Mouse (Mus musculus): ENCODE measurements around the gene Cd96. TPM values are rescaled to one million over a fixed set of nuclear protein-coding genes. Genes with fewer than 3 reads are reported as not detected.

Gene Cd96
- polyA plus RNA-seq, 1 experiment from 2014 or later: not detected

GRCm38 (mm10) chr16:46006261-46006660, 113.8 kb downstream of the Cd96 start:
- H3K4me2 ChIP-seq: no peak overlapping the region
- H3K9me3 ChIP-seq (replicated peaks): no peaks in the 10 kb centered on the region
- H3K4me3 ChIP-seq: no peak overlapping the region
- ATAC-seq: no peak
- 82% methylated on average over 10 of the region's 10 CpGs for WGBS
- no peaks in the 10 kb centered on the region for H3K36me3 ChIP-seq (ENCODE audit: poor library complexity, severe bottlenecking)
- no peak overlapping the region for H3K27ac ChIP-seq
- H3K27me3 ChIP-seq: no peaks in the 10 kb centered on the region
- H3K9ac ChIP-seq: no peak overlapping the region
- H3K4me1 ChIP-seq: peaks cover 45% of the 10 kb centered on the region

- Histone ChIP-seq H3K4me1 (peaks cover 46% of the 10 kb centered on the region), H3K9ac (no peak overlapping the region), H3K4me3 (no peak overlapping the region), H3K9me3 (replicated peaks) (no peaks in the 10 kb centered on the region), H3K27me3 (no peaks in the 10 kb centered on the region), H3K36me3 (ENCODE audit: poor library complexity, severe bottlenecking) (no peaks in the 10 kb centered on the region), H3K27ac (no peak overlapping the region), H3K4me2 (no peak overlapping the region)
- WGBS: 89% methylated on average over 10 of the region's 10 CpGs
- ATAC-seq: no peak
Measured at GRCm38 (mm10) chr16:46001550-46002166, 118.4 kb downstream of the Cd96 start.

DNA sequence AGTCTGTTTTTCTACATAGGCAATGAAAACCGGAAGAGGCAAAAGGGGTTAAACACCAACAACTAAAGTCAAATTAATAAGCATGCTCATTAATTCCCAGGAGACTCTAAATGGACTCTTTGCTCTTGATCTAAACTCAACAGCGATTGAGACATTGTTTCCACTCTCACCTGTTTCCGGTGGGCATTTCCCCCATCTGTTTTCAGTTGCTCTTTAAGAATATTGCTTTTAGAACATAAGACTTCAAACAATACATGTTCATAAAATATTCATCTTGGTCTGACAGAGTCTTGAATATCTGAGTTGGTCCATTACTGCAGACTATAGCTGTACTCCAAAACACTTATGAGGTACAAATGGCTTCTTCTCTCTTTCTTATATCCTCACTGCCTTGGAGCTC, 119.1 kb downstream of the Cd96 start:
- ATAC-seq: no peak
- Histone ChIP-seq H3K9me3 (replicated peaks) (no peaks in the 10 kb centered on the region), H3K9ac (no peak overlapping the region), H3K4me3 (no peak overlapping the region), H3K4me1 (peaks cover 42% of the 10 kb centered on the region), H3K4me2 (no peak overlapping the region), H3K36me3 (ENCODE audit: poor library complexity, severe bottlenecking) (no peaks in the 10 kb centered on the region), H3K27me3 (no peaks in the 10 kb centered on the region), H3K27ac (no peak overlapping the region)
- 88% methylated on average over 3 of the region's 3 CpGs for WGBS

GRCm38 (mm10) chr16:45999374-46000191, 120.5 kb downstream of the Cd96 start:
- peaks cover 42% of the 10 kb centered on the region for H3K4me1 ChIP-seq
- 29% methylated on average over 10 of the region's 10 CpGs for WGBS
- H3K4me3 ChIP-seq: no peak overlapping the region
- peak overlapping the region; percentile 69 for H3K27ac ChIP-seq
- peak overlapping the region; percentile 27 for H3K4me2 ChIP-seq
- H3K9me3 ChIP-seq (replicated peaks): no peaks in the 10 kb centered on the region
- no peak overlapping the region for H3K9ac ChIP-seq
- peak; percentile 92 for ATAC-seq
- no peaks in the 10 kb centered on the region for H3K27me3 ChIP-seq
- no peaks in the 10 kb centered on the region for H3K36me3 ChIP-seq (ENCODE audit: poor library complexity, severe bottlenecking)

- ATAC-seq: no peak
- Histone ChIP-seq H3K4me3 (no peak overlapping the region), H3K9ac (no peak overlapping the region), H3K9me3 (replicated peaks) (no peaks in the 10 kb centered on the region), H3K4me2 (no peak overlapping the region), H3K27ac (no peak overlapping the region), H3K27me3 (no peaks in the 10 kb centered on the region), H3K4me1 (peaks cover 42% of the 10 kb centered on the region), H3K36me3 (ENCODE audit: poor library complexity, severe bottlenecking) (no peaks in the 10 kb centered on the region)
- WGBS: 85% methylated on average over 7 of the region's 7 CpGs
Measured at GRCm38 (mm10) chr16:45998231-45998630, 121.8 kb downstream of the Cd96 start.

- Histone ChIP-seq H3K9me3 (replicated peaks) (no peaks in the 10 kb centered on the region), H3K36me3 (ENCODE audit: poor library complexity, severe bottlenecking) (no peaks in the 10 kb centered on the region), H3K9ac (no peak overlapping the region), H3K27me3 (no peaks in the 10 kb centered on the region), H3K4me2 (no peak overlapping the region), H3K4me3 (no peak overlapping the region), H3K27ac (no peak overlapping the region), H3K4me1 (peaks cover 6% of the 10 kb centered on the region)
- peak; percentile 24; the same call in 1 of the 2 replicates for ATAC-seq
- 50% methylated on average over 10 of the region's 10 CpGs for WGBS
Measured at GRCm38 (mm10) chr16:45990901-45991676, 129.0 kb downstream of the Cd96 start.

DNA sequence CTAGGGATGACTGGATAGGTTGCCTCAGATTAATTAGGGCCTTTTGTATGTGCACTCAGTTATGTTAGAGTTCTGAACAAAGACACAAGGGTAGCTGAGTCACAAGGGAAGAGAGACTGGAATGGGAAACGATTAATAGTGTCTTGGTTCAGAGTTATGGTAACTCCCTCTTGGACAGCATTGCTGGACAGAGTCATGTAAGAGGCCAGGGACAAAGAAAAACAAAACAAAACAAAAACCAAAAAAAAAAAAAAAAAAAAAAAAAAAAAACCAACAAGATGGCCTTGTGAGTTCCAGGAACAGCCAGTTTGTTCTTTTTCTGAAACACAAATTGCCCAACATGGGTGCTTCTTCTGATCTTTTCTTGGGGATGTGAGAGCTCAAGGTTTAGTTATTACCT, 133.8 kb downstream of the Cd96 start:
- WGBS: 32% methylated on average over 1 of the region's 1 CpGs

More for the DNA sequence above, 133.8 kb downstream of the Cd96 start:
- Histone ChIP-seq H3K27me3 (no peaks in the 10 kb centered on the region), H3K4me1 (no peaks in the 10 kb centered on the region), H3K4me2 (no peak overlapping the region), H3K4me3 (no peak overlapping the region), H3K27ac (no peak overlapping the region), H3K36me3 (ENCODE audit: poor library complexity, severe bottlenecking) (no peaks in the 10 kb centered on the region), H3K9ac (no peak overlapping the region), H3K9me3 (replicated peaks) (no peaks in the 10 kb centered on the region)
- no peak for ATAC-seq

Other genes starting within 250 kb of the Cd96 start
- gene Phldb2, start 166.7 kb downstream of the Cd96 start, polyA plus RNA-seq (2015; fragmentation: Nextera tagmentation; extraction: Ambion mirVana): 11.3 and 13.2 TPM in 2 replicates
- gene Plcxd2, start 110.0 kb downstream of the Cd96 start, polyA plus RNA-seq (2015; fragmentation: Nextera tagmentation; extraction: Ambion mirVana): 11.8 and 12.6 TPM in 2 replicates
- 2.5 and 5.0 TPM in 2 replicates for gene Gm4737, start 34.8 kb upstream of the Cd96 start, polyA plus RNA-seq (2015; fragmentation: Nextera tagmentation; extraction: Ambion mirVana)